Mouse (Mus musculus) layer of hippocampus, adult 9-10 months (tissue): ENCODE data around the gene Pfkfb4.
A peak's percentile ranks its signal among the peaks of the same experiment; 100 is the strongest.

Experiments
- DNase-seq: peaks from one replicate; pipeline ENCODE4 v3.0.0; 2022; ENCODE audit warnings: low spot score

Pfkfb4 gene

DNA sequence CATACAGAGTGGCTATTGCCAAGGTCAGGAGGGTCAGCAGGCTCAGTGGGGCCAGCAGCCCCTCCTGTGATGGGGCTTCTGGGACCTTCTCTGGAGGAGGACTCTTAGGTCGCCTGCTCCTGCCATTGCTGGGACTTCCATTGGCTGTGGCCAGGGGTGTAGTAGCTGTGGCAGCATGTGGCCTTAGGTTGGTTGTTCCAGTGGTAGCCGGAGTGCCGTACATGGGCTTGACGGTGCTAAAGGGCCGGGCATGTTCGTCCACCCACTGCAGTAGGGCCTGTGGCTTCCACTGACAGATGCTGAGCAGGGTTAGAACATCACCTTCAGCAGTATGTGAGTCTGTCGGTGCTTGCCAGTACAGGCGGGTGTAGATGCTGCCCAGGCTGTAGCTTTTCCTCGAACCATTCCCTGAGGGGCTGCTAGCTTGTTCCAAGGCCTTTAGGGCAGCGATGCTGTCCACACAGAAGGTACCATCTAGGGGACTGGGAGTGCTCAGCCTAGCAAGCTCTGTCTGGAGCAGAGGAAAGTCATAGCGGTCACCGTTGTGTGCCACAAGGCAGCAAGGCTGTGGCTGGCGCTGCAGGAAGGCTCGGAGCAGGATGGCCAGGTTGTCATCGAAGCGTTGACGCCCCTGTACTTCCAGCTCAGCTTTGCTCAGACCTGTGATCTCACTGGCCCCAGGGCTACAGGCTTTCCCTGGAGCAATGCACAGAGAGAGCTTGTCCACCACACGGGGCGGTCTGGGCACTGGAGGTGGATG is 66.6 kb downstream of the Pfkfb4 start:
- DNase-seq: no peak

- DNase-seq: peak; percentile 91
Observed at GRCm38 (mm10) chr9:109059136-109059903, 67.7 kb downstream of the Pfkfb4 start, which contains the start of gene Trex1. Trex1 (minus strand) TSS chr9:109059734.

- no peak for DNase-seq
Observed at GRCm38 (mm10) chr9:109060184-109060897, 68.8 kb downstream of the Pfkfb4 start.

GRCm38 (mm10) chr9:109060898-109061295 is 69.3 kb downstream of the Pfkfb4 start:
- no peak for DNase-seq

- no peak for DNase-seq
Observed at GRCm38 (mm10) chr9:109068095-109068735, 76.6 kb downstream of the Pfkfb4 start.

DNA sequence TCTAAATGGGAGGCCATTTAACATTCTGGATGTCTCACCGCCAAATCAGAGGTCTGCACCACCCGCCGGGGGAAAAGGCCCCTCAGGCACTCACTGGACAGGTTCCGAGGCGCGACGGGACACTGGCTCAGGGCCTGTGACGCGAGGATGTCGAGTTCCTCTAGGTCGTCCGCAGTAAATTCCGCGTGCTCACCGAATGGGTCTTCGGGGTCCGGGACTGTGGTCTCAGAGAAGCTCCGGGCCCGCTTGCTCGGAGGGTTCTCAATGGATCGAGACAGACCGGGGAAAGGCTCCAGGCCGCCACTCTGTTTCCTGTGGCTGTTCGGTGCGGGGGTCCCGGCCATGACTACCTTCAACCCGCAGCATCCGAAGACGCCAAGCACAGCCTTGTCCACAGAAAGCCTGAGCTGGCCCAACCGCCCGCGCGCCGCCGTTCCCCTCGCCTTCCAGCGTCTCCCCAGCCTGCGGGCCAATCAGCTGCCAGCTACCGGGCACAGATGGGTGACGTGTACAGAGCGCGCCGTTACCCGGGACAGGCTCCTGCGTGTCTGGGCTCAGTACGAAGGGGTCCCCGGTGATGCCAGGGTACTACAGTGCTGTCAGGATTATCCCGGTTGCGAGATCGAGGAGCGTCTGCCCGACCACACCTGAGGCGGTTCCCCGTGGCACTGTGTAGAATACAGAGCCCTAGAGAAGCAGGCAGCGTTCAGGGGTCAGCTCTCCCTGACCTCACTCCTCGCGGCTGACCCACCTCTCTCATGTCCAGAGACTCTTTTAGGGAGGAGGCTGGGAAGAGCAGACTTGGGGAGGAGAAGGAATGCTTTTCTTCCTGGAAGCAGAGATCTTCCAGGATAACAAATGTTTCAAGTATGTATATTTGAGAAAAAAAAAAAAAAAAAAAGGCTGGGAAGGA is 82.3 kb downstream of the Pfkfb4 start, which contains the start of gene Atrip:
Gene Atrip, minus strand, starts transcription at position 464 of the 913 bp plus-strand sequence.
- DNase-seq: peak; percentile 75

DNA sequence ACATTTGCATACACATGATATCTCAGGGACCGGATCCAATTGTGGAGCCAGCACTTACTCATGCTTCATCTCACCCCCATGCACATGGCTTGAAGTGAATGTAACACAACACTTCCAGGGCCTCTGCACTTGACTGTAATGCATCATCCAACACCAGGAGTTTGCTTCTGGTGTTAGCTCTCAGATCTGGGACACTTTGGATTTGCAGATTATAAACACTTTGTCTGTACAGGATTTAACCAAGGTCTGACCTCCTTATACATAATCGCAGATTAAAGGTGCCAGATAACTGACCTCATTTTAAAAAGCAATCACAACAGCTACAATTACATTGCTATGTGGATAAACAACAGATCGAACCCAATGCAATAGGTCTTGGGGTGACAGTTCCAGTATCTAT is 88.9 kb downstream of the Pfkfb4 start:
- no peak for DNase-seq

- no peak for DNase-seq
Observed at GRCm38 (mm10) chr9:109081749-109082123, 90.2 kb downstream of the Pfkfb4 start.
